Mouse (Mus musculus): ENCODE measurements at regions not wholly inside any gene's neighbourhood (a gene's known extent, or its start where the extent isn't known, plus 50 kb on each side); places are given as distances from the start of the nearest gene placed in this dataset.

GRCm38 (mm10) chr2:26787312-26787711 is 77.5 kb downstream of the Abo start:
- no peak for DNase-seq

DNA sequence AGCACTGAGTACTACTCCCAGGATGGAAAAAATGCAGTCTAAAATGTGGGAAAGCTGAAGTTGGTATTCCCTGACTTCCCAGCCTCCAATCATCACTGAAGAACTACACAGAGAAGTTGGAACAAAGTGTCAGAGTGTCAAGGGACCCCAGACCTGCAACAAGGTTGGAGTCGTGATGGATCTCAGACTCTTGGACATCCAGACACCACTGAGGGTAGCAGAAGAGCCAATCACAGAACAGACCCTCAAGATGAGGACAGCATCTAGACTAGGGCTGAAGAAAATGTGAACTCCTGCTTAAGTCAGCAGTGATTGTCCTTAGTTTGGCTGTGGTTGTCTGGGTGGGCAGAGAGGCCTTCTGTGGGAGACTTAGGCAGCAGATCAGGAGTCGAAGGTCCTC is 87.8 kb downstream of the Abo start:
- DNase-seq = no peak

DNA sequence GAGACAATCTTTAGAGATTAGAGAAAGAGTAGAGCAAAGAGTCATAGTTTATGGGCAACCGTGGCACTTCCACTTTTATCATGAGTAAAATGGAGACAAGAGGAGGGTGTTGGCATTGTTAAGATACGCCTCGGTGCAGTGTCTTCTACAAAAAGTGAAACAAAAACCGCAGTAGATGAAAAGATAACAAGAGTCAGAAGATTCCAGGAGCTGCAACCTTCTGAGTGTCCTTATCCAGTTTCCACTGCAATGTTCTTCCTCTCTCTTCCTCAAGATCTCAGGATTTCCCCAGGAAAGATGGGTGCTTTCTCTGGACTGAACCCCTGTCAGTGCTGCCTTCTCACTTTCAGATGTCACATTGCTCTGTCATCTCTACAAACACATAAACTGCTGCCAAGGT is 82.3 kb upstream of the Lcn4 start:
- DNase-seq = no peak

DNA sequence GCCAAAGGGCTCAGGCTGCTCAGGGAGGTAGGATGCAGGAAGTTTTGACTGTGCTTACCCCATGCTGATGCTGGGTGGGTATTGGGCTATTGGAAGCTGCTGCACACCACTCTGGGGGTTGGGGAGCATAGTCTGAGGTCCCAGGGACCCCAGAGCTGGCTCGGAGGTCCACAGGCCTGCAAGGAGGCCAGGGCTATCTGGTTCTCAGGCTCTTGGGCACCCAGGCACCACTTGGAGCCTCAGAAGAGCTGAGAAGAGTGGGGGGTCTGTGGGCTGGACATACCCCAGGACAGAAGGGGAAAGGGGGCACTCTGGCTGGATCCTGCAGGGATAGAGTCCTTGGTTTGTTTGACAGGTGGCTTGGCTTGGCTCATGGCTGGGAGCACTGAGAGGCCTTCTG is 80.8 kb upstream of the Lcn4 start:
- no peak for DNase-seq

GRCm38 (mm10) chr2:26744341-26744740 is 73.3 kb upstream of the Lcn4 start:
- peak; percentile 34 for DNase-seq

DNA sequence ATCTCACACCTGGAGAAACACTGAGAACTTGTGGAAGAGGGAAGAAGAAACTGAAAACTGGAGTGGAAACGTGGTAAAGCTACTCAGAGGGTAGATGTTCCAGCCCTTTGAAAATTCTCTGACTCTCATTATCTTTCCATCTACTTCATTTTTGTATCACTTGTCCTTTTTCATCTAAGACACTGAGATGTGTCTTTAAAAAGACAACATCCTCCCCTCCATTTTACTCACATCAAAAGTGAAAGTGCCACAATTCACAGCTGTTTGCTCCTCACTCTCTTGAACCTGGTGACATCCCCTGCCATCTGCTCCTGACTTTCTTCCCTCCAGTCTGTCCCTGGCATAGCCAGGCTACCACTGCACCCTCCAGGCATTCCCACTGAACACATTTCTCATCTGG is 67.8 kb upstream of the Lcn4 start:
- DNase-seq = no peak

DNA sequence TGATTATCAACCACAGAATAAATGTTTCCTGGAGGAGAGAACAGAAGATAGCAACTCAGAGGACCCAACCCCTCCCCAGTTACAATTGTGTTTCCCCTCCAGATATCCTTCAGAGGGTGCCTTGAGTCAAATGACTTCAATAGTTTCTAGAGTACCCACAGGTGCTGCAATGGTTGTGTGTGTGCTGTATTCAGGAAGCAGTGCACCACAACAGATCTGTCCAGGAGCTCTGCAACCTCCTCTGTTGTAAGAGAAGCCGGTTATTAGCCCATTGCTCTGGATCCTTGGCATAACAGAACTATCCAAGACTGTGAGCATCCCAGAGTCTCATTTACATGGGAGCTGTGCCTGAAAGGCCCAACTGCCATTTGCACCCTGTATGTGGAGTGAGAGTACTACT is 66.6 kb upstream of the Lcn4 start:
- DNase-seq = no peak
